Mouse (Mus musculus): Measurements from ENCODE around the gene Tjp2. TPM values are rescaled to one million over a fixed set of nuclear protein-coding genes. Genes with fewer than 3 reads are reported as not detected.
A peak's percentile ranks its signal among the peaks of the same experiment; 100 is the strongest.

The Tjp2 gene
- total and polyA plus RNA-seq, 3 experiments = 7.9 to 19.2 (median 16.1) TPM

GRCm38 (mm10) chr19:24046395-24046993 is 178.3 kb downstream of the Tjp2 start:
- H3K4me1 ChIP-seq (ENCODE audit: control insufficient read depth, insufficient read depth, low read length) = peaks cover 2% of the 10 kb centered on the region
- H3K4me3 ChIP-seq = peak overlapping the region; percentile 41
- TF ChIP-seq EP300 (IDR thresholded peaks at IDR 0.05; ENCODE audit: insufficient read depth, low read depth, low read length) = no peak
- TF ChIP-seq POLR2A (IDR thresholded peaks at IDR 0.05; ENCODE audit: insufficient read depth, low read depth, low read length) = 0 out of 2 replicates have a peak, but pooled peaks have one; percentile 10
- no peaks in the 10 kb centered on the region; the same call in 1 of the 2 replicates for H3K36me3 ChIP-seq (ENCODE audit: control insufficient read depth, insufficient read depth, low read length)
- peak overlapping the region; percentile 59 for H3K9ac ChIP-seq (ENCODE audit: low read depth, low read length)
- no peaks in the 10 kb centered on the region; the same call in 1 of the 2 replicates for H3K79me2 ChIP-seq (replicated peaks; ENCODE audit: control insufficient read depth, insufficient read depth, low read length)
- DNase-seq = peak in 1 of 2 experiments; percentile 38
- no peaks in the 10 kb centered on the region for H3K27me3 ChIP-seq (ENCODE audit: control insufficient read depth, insufficient read depth, low read length)
- intact Hi-C loops (cut with DNase I) = no loop called here
- H3K27ac ChIP-seq = peak overlapping the region; percentile 80
- 54% methylated on average over 10 of the region's 10 CpGs for WGBS

Other genes with a start within 250 kb of the Tjp2 start
- gene Fam189a2, start 194.0 kb downstream of the Tjp2 start, total RNA-seq (2021) = 10 to 100 TPM; 51.2 to 55.1 TPM
- gene Fam189a2, start 194.0 kb downstream of the Tjp2 start, polyA plus RNA-seq (2012; rRNA removed) = 52.0 and 73.9 TPM in 2 replicates
- 10 to 100 TPM; 26.6 to 33.0 TPM for gene Fxn, start 55.6 kb upstream of the Tjp2 start, total RNA-seq (2021)
- gene Fxn, start 55.6 kb upstream of the Tjp2 start, polyA plus RNA-seq (2012; rRNA removed) = 28.3 and 35.6 TPM in 2 replicates

Measured in heart, adult 2 months (tissue).